Mouse (Mus musculus): ENCODE measurements at regions not wholly inside any gene's neighbourhood (a gene's known extent, or its start where the extent isn't known, plus 50 kb on each side); places are given as distances from the start of the nearest gene placed in this dataset.

GRCm38 (mm10) chr9:91904066-91904465 is 288.7 kb upstream of the Plscr5 start:
- no peak overlapping the region for H3K9ac ChIP-seq (replicated peaks; ENCODE audit: low read depth, low read length)
- DNase-seq (ENCODE audit: low spot score): no peak
- H3K27me3 ChIP-seq (ENCODE audit: control insufficient read depth, insufficient read depth, low read length): no peaks in the 10 kb centered on the region
- TF ChIP-seq CTCF (IDR thresholded peaks at IDR 0.05; ENCODE audit: low read depth) (no peak), EP300 (IDR thresholded peaks at IDR 0.05; ENCODE audit: low read depth) (no peak)
- WGBS: 81% methylated on average over 5 of the region's 5 CpGs
- no peaks in the 10 kb centered on the region for H3K9me3 ChIP-seq (replicated peaks; ENCODE audit: control insufficient read depth, low read length)
- H3K36me3 ChIP-seq (replicated peaks; ENCODE audit: control insufficient read depth, insufficient read depth, low read length): no peaks in the 10 kb centered on the region
- H3K4me2 ChIP-seq (ENCODE audit: low read depth, low read length): no peak overlapping the region
- no peak overlapping the region for H3K27ac ChIP-seq (ENCODE audit: low read depth)
- no peak overlapping the region for H3K4me3 ChIP-seq (ENCODE audit: low read depth, low read length)
- no peaks in the 10 kb centered on the region for H3K4me1 ChIP-seq (ENCODE audit: control insufficient read depth, insufficient read depth)
- ATAC-seq (ENCODE audit: insufficient read depth, low read depth): no peak

- Histone ChIP-seq H3K4me1 (ENCODE audit: control insufficient read depth, insufficient read depth) (no peaks in the 10 kb centered on the region), H3K9me3 (replicated peaks; ENCODE audit: control insufficient read depth, low read length) (no peaks in the 10 kb centered on the region), H3K9ac (replicated peaks; ENCODE audit: low read depth, low read length) (no peak overlapping the region), H3K4me2 (ENCODE audit: low read depth, low read length) (no peak overlapping the region), H3K27me3 (ENCODE audit: control insufficient read depth, insufficient read depth, low read length) (no peaks in the 10 kb centered on the region), H3K4me3 (ENCODE audit: low read depth, low read length) (no peak overlapping the region), H3K27ac (ENCODE audit: low read depth) (no peak overlapping the region), H3K36me3 (replicated peaks; ENCODE audit: control insufficient read depth, insufficient read depth, low read length) (no peaks in the 10 kb centered on the region)
- ATAC-seq (ENCODE audit: insufficient read depth, low read depth) (no peak), DNase-seq (ENCODE audit: low spot score) (no peak)
- TF ChIP-seq CTCF (IDR thresholded peaks at IDR 0.05; ENCODE audit: low read depth) (no peak), EP300 (IDR thresholded peaks at IDR 0.05; ENCODE audit: low read depth) (no peak)
Observed at GRCm38 (mm10) chr9:91900956-91901355, 291.8 kb upstream of the Plscr5 start.

GRCm38 (mm10) chr9:91876823-91877222 is 315.9 kb upstream of the Plscr5 start:
- Histone ChIP-seq H3K9ac (replicated peaks; ENCODE audit: low read depth, low read length) (no peak overlapping the region), H3K27me3 (ENCODE audit: control insufficient read depth, insufficient read depth, low read length) (no peaks in the 10 kb centered on the region), H3K27ac (ENCODE audit: low read depth) (no peak overlapping the region), H3K36me3 (replicated peaks; ENCODE audit: control insufficient read depth, insufficient read depth, low read length) (no peaks in the 10 kb centered on the region), H3K9me3 (replicated peaks; ENCODE audit: control insufficient read depth, low read length) (no peaks in the 10 kb centered on the region), H3K4me3 (ENCODE audit: low read depth, low read length) (no peak overlapping the region), H3K4me1 (ENCODE audit: control insufficient read depth, insufficient read depth) (no peaks in the 10 kb centered on the region), H3K4me2 (ENCODE audit: low read depth, low read length) (no peak overlapping the region)
- TF ChIP-seq EP300 (IDR thresholded peaks at IDR 0.05; ENCODE audit: low read depth) (no peak), CTCF (IDR thresholded peaks at IDR 0.05; ENCODE audit: low read depth) (no peak)
- 63% methylated on average over 1 of the region's 1 CpGs for WGBS
- ATAC-seq (ENCODE audit: insufficient read depth, low read depth): no peak
- DNase-seq (ENCODE audit: low spot score): no peak

GRCm38 (mm10) chr9:91831556-91831955 is 361.2 kb upstream of the Plscr5 start:
- 42% methylated on average over 3 of the region's 3 CpGs for WGBS

GRCm38 (mm10) chr9:91823733-91824487 is 368.8 kb upstream of the Plscr5 start:
- Histone ChIP-seq H3K9ac (replicated peaks; ENCODE audit: low read depth, low read length) (no peak overlapping the region), H3K4me2 (ENCODE audit: low read depth, low read length) (no peak overlapping the region), H3K4me1 (ENCODE audit: control insufficient read depth, insufficient read depth) (no peaks in the 10 kb centered on the region), H3K27me3 (ENCODE audit: control insufficient read depth, insufficient read depth, low read length) (no peaks in the 10 kb centered on the region), H3K27ac (ENCODE audit: low read depth) (no peak overlapping the region), H3K9me3 (replicated peaks; ENCODE audit: control insufficient read depth, low read length) (no peaks in the 10 kb centered on the region), H3K36me3 (replicated peaks; ENCODE audit: control insufficient read depth, insufficient read depth, low read length) (no peaks in the 10 kb centered on the region), H3K4me3 (ENCODE audit: low read depth, low read length) (no peak overlapping the region)
- 63% methylated on average over 1 of the region's 1 CpGs for WGBS
- no peak for TF ChIP-seq CTCF (IDR thresholded peaks at IDR 0.05; ENCODE audit: low read depth)
- no peak for DNase-seq (ENCODE audit: low spot score)
- no peak for ATAC-seq (ENCODE audit: insufficient read depth, low read depth)

More at GRCm38 (mm10) chr9:91831556-91831955, 361.2 kb upstream of the Plscr5 start:
- Histone ChIP-seq H3K27ac (ENCODE audit: low read depth) (no peak overlapping the region), H3K4me2 (ENCODE audit: low read depth, low read length) (no peak overlapping the region), H3K4me3 (ENCODE audit: low read depth, low read length) (no peak overlapping the region), H3K27me3 (ENCODE audit: control insufficient read depth, insufficient read depth, low read length) (no peaks in the 10 kb centered on the region), H3K4me1 (ENCODE audit: control insufficient read depth, insufficient read depth) (no peaks in the 10 kb centered on the region), H3K9ac (replicated peaks; ENCODE audit: low read depth, low read length) (no peak overlapping the region), H3K36me3 (replicated peaks; ENCODE audit: control insufficient read depth, insufficient read depth, low read length) (no peaks in the 10 kb centered on the region), H3K9me3 (replicated peaks; ENCODE audit: control insufficient read depth, low read length) (peaks cover 5% of the 10 kb centered on the region; the same call in 1 of the 2 replicates)
- ATAC-seq (ENCODE audit: insufficient read depth, low read depth) (no peak), DNase-seq (ENCODE audit: low spot score) (no peak)
- TF ChIP-seq EP300 (IDR thresholded peaks at IDR 0.05; ENCODE audit: low read depth): no peak
- no peak for TF ChIP-seq CTCF (IDR thresholded peaks at IDR 0.05; ENCODE audit: low read depth)

Measured in heart, postnatal 0 days (tissue).